ENCODE assay signal across 8 mouse cellular contexts in genomic region chr14:52295558-52296264, GRCm38 (mm10). TPM values are rescaled to one million over a fixed set of nuclear protein-coding genes. Genes with fewer than 3 reads are reported as not detected.
DNase-seq lines count a peak whose midpoint lies in the region; ATAC-seq lines count a peak whose summit lies in the region.

No protein-coding gene starts in this region.

- H3K4me3 ChIP-seq in forebrain, embryonic 13.5 days = no peak overlapping the region
- no peak overlapping the region for H3K4me3 ChIP-seq in midbrain, embryonic 12.5 days

- H3K27ac ChIP-seq in forebrain, embryonic 13.5 days = no peak overlapping the region
- H3K27ac ChIP-seq in midbrain, embryonic 12.5 days (replicated peaks) = no peak overlapping the region

- H3K9me3 ChIP-seq in forebrain, embryonic 13.5 days (replicated peaks) = no peaks in the 10 kb centered on the region
- H3K9me3 ChIP-seq in midbrain, embryonic 12.5 days = no peaks in the 10 kb centered on the region

- peak; percentile 71 for ATAC-seq in frontal cortex, adult (ENCODE audit: low TSS enrichment)
- peak; percentile 67 for ATAC-seq in forebrain, embryonic 13.5 days
- peak; percentile 66 for ATAC-seq in midbrain, embryonic 12.5 days (ENCODE audit: low FRiP score, low read depth)

- no peak for DNase-seq in frontal cortex, postnatal 25 days (ENCODE audit: low spot score in 2 of 2)
- DNase-seq in CD4-positive, CD25-positive, alpha-beta regulatory T cell, adult 2 months (ENCODE audit: low read depth, low spot score) = peak; percentile 55
- DNase-seq in urinary bladder, postnatal 4 days (ENCODE audit: low spot score in 2 of 2) = no peak
- no peak for DNase-seq in thymus, postnatal 25 days
- DNase-seq in thymus, postnatal 4 days = no peak

- WGBS in forebrain, embryonic 13.5 days = 64% methylated on average over 6 of the region's 6 CpGs
- 68% methylated on average over 6 of the region's 6 CpGs for WGBS in midbrain, embryonic 12.5 days

- no peaks in the 10 kb centered on the region for H3K27me3 ChIP-seq in forebrain, embryonic 13.5 days
- H3K27me3 ChIP-seq in midbrain, embryonic 12.5 days = no peaks in the 10 kb centered on the region

- H3K4me2 ChIP-seq in forebrain, embryonic 13.5 days = no peak overlapping the region
- H3K4me2 ChIP-seq in midbrain, embryonic 12.5 days (replicated peaks) = no peak overlapping the region

- H3K9ac ChIP-seq in forebrain, embryonic 13.5 days = no peak overlapping the region
- H3K9ac ChIP-seq in midbrain, embryonic 12.5 days (replicated peaks) = no peak overlapping the region

- H3K4me1 ChIP-seq in forebrain, embryonic 13.5 days = no peaks in the 10 kb centered on the region
- no peaks in the 10 kb centered on the region for H3K4me1 ChIP-seq in midbrain, embryonic 12.5 days

- peaks cover 90% of the 10 kb centered on the region for H3K36me3 ChIP-seq in forebrain, embryonic 13.5 days (ENCODE audit: poor library complexity, severe bottlenecking)
- H3K36me3 ChIP-seq in midbrain, embryonic 12.5 days = peaks cover 81% of the 10 kb centered on the region

RNA-seq across cellular contexts. Expression of gene Mettl3, which starts 9.2 kb away (rescaled TPM):
- polyA plus RNA-seq in forebrain, embryonic 13.5 days (2015; fragmentation: Nextera tagmentation; extraction: Ambion mirVana) = 55.3 and 55.6 TPM in 2 replicates
- 58.8 and 62.1 TPM in 2 replicates for polyA plus RNA-seq in midbrain, embryonic 12.5 days (2016; fragmentation: Nextera tagmentation; extraction: Ambion mirVana)

RNA-seq across cellular contexts. Expression of gene Rab2b, which starts 16.4 kb away (rescaled TPM):
- polyA plus RNA-seq in forebrain, embryonic 13.5 days (2015; fragmentation: Nextera tagmentation; extraction: Ambion mirVana) = 33.7 and 37.6 TPM in 2 replicates
- polyA plus RNA-seq in midbrain, embryonic 12.5 days (2016; fragmentation: Nextera tagmentation; extraction: Ambion mirVana) = 38.5 and 45.8 TPM in 2 replicates

RNA-seq across cellular contexts. Expression of gene Tox4, which starts 16.8 kb away (rescaled TPM):
- 53.2 and 58.2 TPM in 2 replicates for polyA plus RNA-seq in forebrain, embryonic 13.5 days (2015; fragmentation: Nextera tagmentation; extraction: Ambion mirVana)
- 53.0 and 54.2 TPM in 2 replicates for polyA plus RNA-seq in midbrain, embryonic 12.5 days (2016; fragmentation: Nextera tagmentation; extraction: Ambion mirVana)

RNA-seq across cellular contexts. Expression of gene Sall2, which starts 32.9 kb away (rescaled TPM):
- polyA plus RNA-seq in forebrain, embryonic 13.5 days (2015; fragmentation: Nextera tagmentation; extraction: Ambion mirVana) = 38.2 and 47.4 TPM in 2 replicates
- 70.3 and 77.6 TPM in 2 replicates for polyA plus RNA-seq in midbrain, embryonic 12.5 days (2016; fragmentation: Nextera tagmentation; extraction: Ambion mirVana)

RNA-seq across cellular contexts. Expression of gene Chd8, which starts 38.1 kb away (rescaled TPM):
- 44.5 and 48.6 TPM in 2 replicates for polyA plus RNA-seq in forebrain, embryonic 13.5 days (2015; fragmentation: Nextera tagmentation; extraction: Ambion mirVana)
- 62.1 and 62.5 TPM in 2 replicates for polyA plus RNA-seq in midbrain, embryonic 12.5 days (2016; fragmentation: Nextera tagmentation; extraction: Ambion mirVana)
